Mouse (Mus musculus): ENCODE measurements around the gene Zfp385a. TPM values are rescaled to one million over a fixed set of nuclear protein-coding genes. Genes with fewer than 3 reads are reported as not detected.
A peak's percentile ranks its signal among the peaks of the same experiment; 100 is the strongest.

Zfp385a gene
- total and polyA plus RNA-seq, 2 experiments from 2014 or later: 23.1 to 25.8 TPM

GRCm38 (mm10) chr15:103318201-103318816 is 21.6 kb downstream of the Zfp385a start:
- Histone ChIP-seq H3K4me3 (ENCODE audit: low read length) (no peak overlapping the region), H3K27me3 (ENCODE audit: insufficient read depth, low read length) (no peaks in the 10 kb centered on the region), H3K36me3 (ENCODE audit: insufficient read depth, low read length) (peaks cover 20% of the 10 kb centered on the region), H3K9ac (replicated peaks; ENCODE audit: low read length) (no peak overlapping the region), H3K4me1 (ENCODE audit: insufficient read depth, low read length) (peaks cover 11% of the 10 kb centered on the region), H3K4me2 (ENCODE audit: low read depth, low read length) (no peak overlapping the region), H3K27ac (peak overlapping the region; percentile 16; the same call in 1 of the 2 replicates), H3K9me3 (ENCODE audit: low read length) (no peaks in the 10 kb centered on the region)
- no peak for DNase-seq (ENCODE audit: low spot score)
- WGBS: 73% methylated on average over 3 of the region's 3 CpGs
- TF ChIP-seq CTCF (IDR thresholded peaks at IDR 0.05; ENCODE audit: low read depth): no peak
- no peak for ATAC-seq

- H3K4me2 ChIP-seq (ENCODE audit: low read depth, low read length): no peak overlapping the region
- ATAC-seq (no peak), DNase-seq (ENCODE audit: low spot score) (no peak)
- peaks cover 20% of the 10 kb centered on the region for H3K36me3 ChIP-seq (ENCODE audit: insufficient read depth, low read length)
- H3K9ac ChIP-seq (replicated peaks; ENCODE audit: low read length): no peak overlapping the region
- H3K4me1 ChIP-seq (ENCODE audit: insufficient read depth, low read length): peaks cover 11% of the 10 kb centered on the region
- H3K9me3 ChIP-seq (ENCODE audit: low read length): no peaks in the 10 kb centered on the region
- WGBS: 83% methylated on average over 8 of the region's 8 CpGs
- no peak for TF ChIP-seq CTCF (IDR thresholded peaks at IDR 0.05; ENCODE audit: low read depth)
- peak overlapping the region; percentile 16; the same call in 1 of the 2 replicates for H3K27ac ChIP-seq
- no peak overlapping the region for H3K4me3 ChIP-seq (ENCODE audit: low read length)
- no peaks in the 10 kb centered on the region for H3K27me3 ChIP-seq (ENCODE audit: insufficient read depth, low read length)
These were observed 22.2 kb downstream of the Zfp385a start for GRCm38 (mm10) chr15:103317731-103318130.

- H3K4me1 ChIP-seq (ENCODE audit: insufficient read depth, low read length): peaks cover 6% of the 10 kb centered on the region
- H3K27me3 ChIP-seq (ENCODE audit: insufficient read depth, low read length): no peaks in the 10 kb centered on the region
- H3K9ac ChIP-seq (replicated peaks; ENCODE audit: low read length): no peak overlapping the region
- no peak overlapping the region for H3K27ac ChIP-seq
- H3K9me3 ChIP-seq (ENCODE audit: low read length): no peaks in the 10 kb centered on the region
- TF ChIP-seq CTCF (IDR thresholded peaks at IDR 0.05; ENCODE audit: low read depth): no peak
- no peak for ATAC-seq
- H3K4me2 ChIP-seq (ENCODE audit: low read depth, low read length): no peak overlapping the region
- peaks cover 20% of the 10 kb centered on the region for H3K36me3 ChIP-seq (ENCODE audit: insufficient read depth, low read length)
- no peak overlapping the region for H3K4me3 ChIP-seq (ENCODE audit: low read length)
- no peak for DNase-seq (ENCODE audit: low spot score)
These were observed 22.8 kb downstream of the Zfp385a start for GRCm38 (mm10) chr15:103317120-103317519.

GRCm38 (mm10) chr15:103315979-103316776 is 23.7 kb downstream of the Zfp385a start:
- H3K4me1 ChIP-seq (ENCODE audit: insufficient read depth, low read length): no peaks in the 10 kb centered on the region
- peaks cover 20% of the 10 kb centered on the region for H3K36me3 ChIP-seq (ENCODE audit: insufficient read depth, low read length)
- no peak overlapping the region for H3K9ac ChIP-seq (replicated peaks; ENCODE audit: low read length)
- no peak overlapping the region for H3K4me3 ChIP-seq (ENCODE audit: low read length)
- ATAC-seq (no peak), DNase-seq (ENCODE audit: low spot score) (no peak)
- no peak overlapping the region for H3K4me2 ChIP-seq (ENCODE audit: low read depth, low read length)
- 0 out of 2 replicates have a peak overlapping the region, but pooled peaks have one; percentile 32 for H3K27ac ChIP-seq
- no peaks in the 10 kb centered on the region for H3K9me3 ChIP-seq (ENCODE audit: low read length)
- TF ChIP-seq CTCF (IDR thresholded peaks at IDR 0.05; ENCODE audit: low read depth): no peak
- 67% methylated on average over 10 of the region's 10 CpGs for WGBS
- H3K27me3 ChIP-seq (ENCODE audit: insufficient read depth, low read length): no peaks in the 10 kb centered on the region

GRCm38 (mm10) chr15:103315011-103315502 is 24.8 kb downstream of the Zfp385a start:
- Histone ChIP-seq H3K27ac (peak overlapping the region; percentile 32; the same call in 1 of the 2 replicates), H3K4me3 (ENCODE audit: low read length) (peak overlapping the region; percentile 18), H3K9me3 (ENCODE audit: low read length) (no peaks in the 10 kb centered on the region), H3K4me2 (ENCODE audit: low read depth, low read length) (peak overlapping the region; percentile 53), H3K4me1 (ENCODE audit: insufficient read depth, low read length) (no peaks in the 10 kb centered on the region), H3K9ac (replicated peaks; ENCODE audit: low read length) (0 out of 2 replicates have a peak overlapping the region, but pooled peaks have one; percentile 33), H3K36me3 (ENCODE audit: insufficient read depth, low read length) (peaks cover 20% of the 10 kb centered on the region), H3K27me3 (ENCODE audit: insufficient read depth, low read length) (no peaks in the 10 kb centered on the region)
- WGBS: 5% methylated on average over 18 of the region's 18 CpGs
- ATAC-seq (peak; percentile 90), DNase-seq (ENCODE audit: low spot score) (peak; percentile 87)
- TF ChIP-seq CTCF (IDR thresholded peaks at IDR 0.05; ENCODE audit: low read depth): peak; percentile 86

GRCm38 (mm10) chr15:103314181-103314580 is 25.7 kb downstream of the Zfp385a start:
- peak overlapping the region; percentile 18; the same call in 1 of the 2 replicates for H3K4me3 ChIP-seq (ENCODE audit: low read length)
- H3K27ac ChIP-seq: peak overlapping the region; percentile 34; the same call in 1 of the 2 replicates
- no peak for DNase-seq (ENCODE audit: low spot score)
- no peaks in the 10 kb centered on the region for H3K9me3 ChIP-seq (ENCODE audit: low read length)
- no peak for ATAC-seq
- H3K36me3 ChIP-seq (ENCODE audit: insufficient read depth, low read length): peaks cover 20% of the 10 kb centered on the region
- peak overlapping the region; percentile 53 for H3K4me2 ChIP-seq (ENCODE audit: low read depth, low read length)
- no peak for TF ChIP-seq CTCF (IDR thresholded peaks at IDR 0.05; ENCODE audit: low read depth)
- 40% methylated on average over 20 of the region's 22 CpGs for WGBS
- H3K27me3 ChIP-seq (ENCODE audit: insufficient read depth, low read length): no peaks in the 10 kb centered on the region
- peak overlapping the region; percentile 33; the same call in 1 of the 2 replicates for H3K9ac ChIP-seq (replicated peaks; ENCODE audit: low read length)
- no peaks in the 10 kb centered on the region for H3K4me1 ChIP-seq (ENCODE audit: insufficient read depth, low read length)

Measured in hindbrain, postnatal 0 days (tissue).